Mouse (Mus musculus): ENCODE results near the gene Abi3bp.

The Abi3bp gene

DNA sequence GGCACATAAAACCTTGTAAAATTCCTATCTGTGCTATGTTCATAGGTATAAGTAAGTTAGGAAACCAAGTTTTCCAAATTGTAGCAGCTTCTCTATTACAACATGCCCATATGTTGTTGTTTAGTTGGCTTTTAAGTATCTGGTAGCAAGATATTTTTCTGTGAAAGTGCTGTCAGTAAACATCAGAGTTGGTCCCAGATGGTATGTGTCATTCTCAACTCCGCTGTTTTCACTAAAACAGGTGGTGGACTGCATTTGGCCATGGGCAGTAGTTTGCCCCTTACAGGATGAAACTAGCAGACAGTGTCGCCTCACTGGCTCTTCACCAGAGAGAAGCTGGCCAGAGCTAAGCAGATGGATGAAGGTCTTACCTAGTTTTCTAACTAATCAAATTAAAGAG, 26.3 kb downstream of the Abi3bp start:
- peak; percentile 12 for DNase-seq (ENCODE audit: low read depth, low spot score)

DNA sequence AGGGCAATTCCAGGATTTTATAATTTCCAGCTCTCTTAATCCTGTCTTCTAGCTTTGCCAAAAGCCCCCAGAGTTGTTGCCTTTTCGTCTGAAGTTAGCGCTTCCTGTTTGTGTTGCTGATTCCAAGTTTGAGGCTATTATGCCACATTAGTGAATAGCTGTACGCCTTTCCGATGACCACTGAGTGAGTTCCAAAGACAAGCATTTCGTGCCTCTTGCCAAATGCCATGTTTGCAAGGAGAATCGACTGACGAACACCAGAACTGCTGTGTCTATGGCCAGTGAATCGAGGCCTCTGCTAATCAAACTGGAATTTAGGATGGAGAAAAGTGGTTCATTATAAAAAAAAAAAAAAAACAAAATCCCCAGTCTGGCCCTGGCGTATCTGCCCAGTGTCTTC, 40.3 kb downstream of the Abi3bp start:
- DNase-seq (ENCODE audit: low read depth, low spot score): no peak

DNA sequence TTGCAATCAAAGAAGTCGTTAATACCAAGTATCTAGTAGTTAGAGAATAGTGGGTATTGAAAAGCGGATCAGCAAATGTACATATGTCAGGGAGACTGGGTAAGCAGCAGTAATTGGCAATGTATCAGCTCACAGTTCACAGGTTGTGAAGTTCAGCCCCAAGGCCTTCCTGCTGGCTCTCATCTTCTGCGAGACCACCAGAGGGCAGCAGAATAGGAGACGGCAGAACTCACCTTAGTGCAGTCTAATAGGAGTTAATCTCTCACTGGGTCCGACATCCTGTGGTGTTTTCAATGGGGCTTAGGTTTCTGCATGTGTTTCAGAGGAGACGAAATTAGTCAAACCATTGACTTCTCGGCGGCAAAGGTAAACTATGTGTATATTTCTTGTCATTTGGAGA, 46.7 kb downstream of the Abi3bp start:
- no peak for DNase-seq (ENCODE audit: low read depth, low spot score)

DNA sequence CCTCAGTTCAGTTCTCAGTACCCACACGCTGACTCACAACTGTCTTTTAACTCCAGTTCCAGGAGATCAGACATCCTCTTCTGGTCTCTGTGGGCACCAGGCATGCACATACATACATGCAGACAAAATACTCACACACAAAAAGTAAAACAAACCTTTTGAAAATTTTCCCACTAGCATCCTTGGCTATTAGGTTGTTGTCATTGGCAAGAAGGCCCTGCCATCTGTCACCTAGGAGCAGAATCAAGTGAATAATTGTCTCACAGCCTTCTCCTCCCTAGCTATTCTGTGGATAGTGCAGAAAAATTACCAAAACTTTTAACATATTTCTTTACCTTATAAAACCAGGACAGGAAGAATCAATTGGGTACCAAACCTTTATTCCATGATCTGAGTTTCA, 48.8 kb downstream of the Abi3bp start:
- DNase-seq (ENCODE audit: low read depth, low spot score): no peak

DNA sequence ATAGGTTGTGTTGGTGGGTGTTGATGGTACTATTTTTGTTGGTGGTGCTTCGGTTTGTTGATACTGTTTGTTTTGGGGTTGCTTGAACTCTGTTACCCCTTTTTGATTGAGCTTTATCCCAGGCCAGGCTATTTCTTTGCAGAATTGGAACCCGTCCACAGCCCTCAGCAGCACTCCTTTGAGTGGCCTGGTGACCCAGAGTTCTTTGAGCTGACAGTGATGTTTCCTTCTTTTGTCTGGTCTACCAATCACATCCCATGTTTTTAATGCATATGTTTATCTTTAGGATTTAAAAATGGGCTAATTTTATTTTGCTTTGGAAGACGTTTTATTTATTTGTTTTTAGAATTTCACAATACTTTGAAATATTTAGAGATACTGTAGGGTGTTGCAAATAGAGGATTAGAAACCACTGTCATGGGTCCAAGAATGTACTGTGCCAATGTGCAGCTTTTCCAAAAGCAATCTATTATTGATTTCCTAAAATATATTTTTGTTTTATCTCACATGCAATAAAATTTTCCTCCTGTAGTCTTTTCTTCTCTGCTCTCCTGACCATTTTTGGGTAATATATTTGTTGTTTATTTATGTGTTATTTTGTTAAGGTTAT, 50.5 kb downstream of the Abi3bp start:
- no peak for DNase-seq (ENCODE audit: low read depth, low spot score)

DNA sequence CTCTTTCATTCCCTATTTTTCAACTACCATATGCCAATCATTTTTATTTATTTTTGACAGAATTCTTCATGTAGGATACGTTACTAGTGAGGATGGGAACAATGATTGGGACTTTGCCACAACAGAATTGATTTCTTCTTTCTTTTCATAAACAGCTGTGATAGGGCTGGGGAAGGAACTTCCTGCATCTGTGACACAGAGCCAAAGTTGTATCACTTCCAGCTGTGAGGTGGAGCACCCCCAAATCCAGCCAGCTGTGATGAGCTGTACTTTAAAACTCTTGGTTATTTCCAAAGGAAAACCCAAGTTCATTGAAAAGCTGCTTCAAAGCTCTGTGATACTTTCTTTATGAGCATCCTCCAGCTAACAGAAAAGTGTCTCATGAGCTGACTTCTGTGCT, 101.9 kb downstream of the Abi3bp start:
- no peak for DNase-seq (ENCODE audit: low read depth, low spot score)

DNA sequence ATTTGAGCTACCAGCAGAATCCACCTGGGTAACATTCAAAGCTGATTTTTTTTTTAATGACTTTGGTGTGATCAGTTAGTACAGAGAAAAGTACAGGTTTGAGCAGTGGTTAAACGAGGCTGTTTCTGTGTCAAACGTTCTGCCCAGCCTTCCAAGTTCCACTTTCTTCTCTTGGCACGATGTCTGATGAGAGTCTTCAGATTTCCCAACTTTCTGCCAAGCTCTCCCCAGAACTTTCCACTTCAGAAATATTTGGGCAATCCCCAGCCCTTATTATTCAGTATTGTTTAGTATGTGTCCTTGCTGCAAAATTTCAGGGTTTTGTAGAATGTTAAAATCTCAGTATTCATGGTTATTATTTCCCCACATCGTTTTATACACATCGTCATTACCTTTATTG, 115.9 kb downstream of the Abi3bp start:
- no peak for DNase-seq (ENCODE audit: low read depth, low spot score)

DNA sequence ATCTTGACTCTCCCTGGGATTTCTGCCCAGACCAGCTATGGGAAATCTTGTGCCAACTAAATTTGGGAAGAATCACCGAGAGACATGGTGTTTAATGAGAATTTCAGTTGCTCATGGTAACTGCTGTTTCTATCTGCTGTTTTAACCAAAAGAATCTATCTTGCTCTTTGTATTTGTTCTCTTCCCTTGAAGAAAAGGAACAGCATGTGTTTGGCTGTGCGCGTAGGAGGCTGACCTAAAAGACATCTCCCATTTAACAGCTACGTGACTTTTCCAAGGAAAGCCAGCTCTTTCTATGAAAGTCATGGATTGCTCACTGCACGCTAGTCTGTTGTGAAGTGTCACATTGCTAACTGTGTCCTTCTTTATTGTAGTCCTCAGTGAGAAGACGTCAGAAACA, 117.2 kb downstream of the Abi3bp start:
- DNase-seq (ENCODE audit: low read depth, low spot score): no peak

DNA sequence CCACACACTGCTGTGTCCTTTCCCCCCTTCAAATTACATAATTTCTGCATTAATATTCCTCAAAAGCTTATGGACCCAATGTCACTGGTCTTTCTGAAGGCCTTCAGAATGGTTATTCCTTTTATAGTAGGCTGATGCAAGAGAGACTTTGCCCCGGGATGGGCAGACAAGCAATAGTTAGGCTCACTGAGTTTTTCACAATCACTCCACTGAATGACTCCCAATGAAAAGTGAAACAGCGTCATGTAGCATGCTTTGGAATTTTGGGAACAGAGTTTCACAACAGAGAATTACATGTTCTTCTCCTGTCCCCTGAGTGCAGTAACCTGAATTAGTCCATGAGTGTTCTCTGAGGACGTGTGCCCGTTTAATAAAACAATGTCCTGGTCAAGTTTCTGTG, 120.7 kb downstream of the Abi3bp start:
- DNase-seq (ENCODE audit: low read depth, low spot score): no peak

DNA sequence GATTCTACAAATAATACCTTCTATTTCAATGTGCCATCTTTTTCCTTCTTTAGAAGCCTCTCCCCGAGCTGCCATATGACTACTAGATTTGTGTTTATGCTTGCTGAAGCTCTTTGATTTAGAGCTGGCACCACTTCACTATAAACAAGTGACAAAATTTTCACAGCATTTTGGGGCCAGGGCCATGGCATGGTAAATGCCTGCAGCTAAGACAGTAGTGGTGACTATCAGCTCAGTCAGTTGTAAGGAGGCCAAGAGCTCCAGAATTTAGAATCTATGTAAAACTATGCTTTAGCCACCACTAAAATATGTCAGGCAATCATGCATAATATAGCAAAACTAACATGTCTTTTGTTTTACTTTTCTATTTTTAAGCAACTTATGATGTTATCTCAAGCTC, 124.7 kb downstream of the Abi3bp start:
- peak; percentile 55 for DNase-seq (ENCODE audit: low read depth, low spot score)

DNA sequence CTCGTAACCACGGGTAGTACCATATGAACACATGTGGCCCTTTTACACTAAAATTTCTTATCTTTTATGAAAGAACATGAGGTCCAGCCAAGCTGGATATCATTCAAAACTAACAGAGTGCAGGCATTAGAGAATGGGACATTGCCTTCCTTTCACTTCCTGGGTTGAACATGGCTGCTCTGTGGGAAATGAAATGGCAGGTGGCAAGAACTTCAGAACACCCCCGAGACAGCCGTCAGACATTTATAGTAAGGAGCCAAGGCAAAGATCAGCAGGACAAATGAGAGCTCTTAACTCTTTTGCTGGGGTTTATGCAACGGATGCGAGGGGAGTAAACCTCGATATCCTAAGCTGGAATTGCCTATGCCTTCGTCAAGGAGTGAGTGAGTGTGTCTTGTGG, 132.9 kb downstream of the Abi3bp start:
- DNase-seq (ENCODE audit: low read depth, low spot score): no peak

DNA sequence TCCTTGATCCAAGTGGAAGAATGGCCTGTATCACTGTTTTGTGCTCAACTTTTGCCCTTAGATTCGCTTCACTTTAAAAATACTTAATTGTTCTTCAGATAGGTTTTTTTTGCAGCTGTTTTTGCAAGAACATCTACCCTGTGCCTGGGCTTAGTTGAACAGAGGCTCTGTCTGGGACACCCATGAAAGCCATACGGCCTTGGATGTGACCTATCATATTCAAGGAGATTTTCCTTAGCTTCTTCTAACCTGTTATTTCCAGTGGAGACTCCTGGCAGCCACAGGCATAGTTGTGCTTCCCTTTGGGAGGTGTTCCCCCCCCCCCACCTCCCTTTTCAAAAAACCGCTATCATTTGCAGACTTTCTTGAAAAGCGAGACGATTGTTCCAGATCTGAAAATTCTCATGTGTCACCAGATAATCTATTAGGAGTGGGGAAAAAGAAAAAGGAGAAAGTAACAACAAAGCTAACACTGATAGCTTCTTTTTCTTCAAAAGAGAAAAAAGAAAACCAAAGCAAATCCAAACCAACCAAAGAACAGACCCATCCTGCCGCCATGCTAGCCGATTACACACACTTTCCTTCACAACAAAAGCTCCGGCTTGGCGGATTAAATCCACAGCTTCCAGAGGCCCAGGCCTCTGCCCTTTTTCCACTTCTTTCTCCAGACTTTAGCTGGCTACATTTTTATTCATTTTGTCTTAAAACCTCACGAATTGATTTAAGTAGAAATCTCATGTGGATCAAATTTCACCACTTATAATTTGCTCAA, 133.6 kb downstream of the Abi3bp start:
- no peak for DNase-seq (ENCODE audit: low read depth, low spot score)

DNA sequence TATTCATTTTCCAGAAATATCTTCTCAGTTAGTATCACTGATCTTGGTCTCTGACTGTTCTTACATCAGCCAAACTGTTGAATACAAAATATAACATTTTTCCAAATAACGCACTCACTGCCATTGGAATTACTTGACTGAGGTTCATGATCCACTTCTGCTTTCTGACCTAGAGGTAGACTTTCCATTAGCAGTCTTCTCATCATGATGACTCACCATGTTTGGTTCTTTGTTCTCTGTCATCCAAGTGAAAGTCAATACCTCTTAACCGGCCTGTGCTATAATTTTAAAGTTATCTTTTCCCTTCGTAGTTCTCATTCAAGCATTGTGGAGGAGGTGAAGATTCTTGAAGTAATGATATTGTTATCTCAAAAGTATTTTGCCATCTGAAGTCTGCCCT, 160.9 kb downstream of the Abi3bp start:
- DNase-seq (ENCODE audit: low read depth, low spot score): no peak

DNA sequence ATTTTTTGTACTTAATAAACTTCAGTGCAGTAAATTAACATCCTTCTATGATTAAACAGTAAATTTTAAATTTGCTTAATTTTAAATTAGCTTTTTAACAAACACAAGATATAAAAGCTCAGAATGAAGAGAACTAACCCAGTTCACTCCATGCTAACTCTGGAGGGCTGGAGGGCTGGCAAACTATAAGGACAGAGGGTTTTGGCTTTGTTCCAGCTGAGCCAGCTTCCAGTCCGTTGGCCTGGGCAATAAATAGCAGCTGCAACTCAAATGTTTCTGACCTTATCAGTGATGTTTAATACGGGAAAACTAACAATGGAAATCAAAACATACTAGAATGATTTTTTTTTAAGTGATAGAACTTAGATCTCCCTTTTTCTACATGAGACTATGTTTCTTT, 167.6 kb downstream of the Abi3bp start:
- DNase-seq (ENCODE audit: low read depth, low spot score): no peak

DNA sequence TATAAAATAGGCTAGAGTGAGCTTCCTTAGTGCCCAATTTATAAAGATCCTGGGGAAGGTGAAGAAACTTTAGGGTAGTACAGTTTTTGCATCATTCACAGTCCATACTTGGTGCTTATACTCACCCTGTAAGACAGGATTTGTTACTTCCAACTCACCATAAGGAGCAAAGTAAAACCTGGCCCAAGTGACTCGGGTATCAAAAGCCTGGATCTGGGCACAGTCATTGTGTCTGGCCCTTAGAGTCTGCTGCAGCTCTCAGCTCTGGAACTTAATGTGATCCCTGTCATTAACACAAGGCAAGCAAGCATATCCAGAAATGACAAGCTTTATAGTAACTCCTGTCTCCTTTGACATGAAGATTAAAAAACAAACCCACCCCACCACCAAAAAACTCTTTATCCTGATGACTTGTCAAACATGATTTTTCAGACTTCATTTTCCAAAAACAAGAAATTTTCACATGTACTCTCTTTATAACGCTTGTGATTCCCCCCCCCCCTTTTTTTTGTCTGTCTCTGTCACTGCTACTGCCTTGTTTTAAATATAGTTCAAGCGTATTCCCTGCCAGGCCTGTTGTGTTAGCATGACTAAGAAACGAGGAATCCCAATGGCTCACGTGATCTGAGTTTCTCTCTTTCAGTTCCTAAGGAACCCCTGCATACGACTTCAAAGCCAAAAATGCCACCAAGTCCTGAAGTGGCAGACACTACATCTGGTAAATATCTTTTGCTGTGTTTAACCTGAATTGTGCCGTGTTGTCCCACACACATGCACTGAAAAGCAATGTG, 168.9 kb downstream of the Abi3bp start:
- DNase-seq (ENCODE audit: low read depth, low spot score): no peak

DNA sequence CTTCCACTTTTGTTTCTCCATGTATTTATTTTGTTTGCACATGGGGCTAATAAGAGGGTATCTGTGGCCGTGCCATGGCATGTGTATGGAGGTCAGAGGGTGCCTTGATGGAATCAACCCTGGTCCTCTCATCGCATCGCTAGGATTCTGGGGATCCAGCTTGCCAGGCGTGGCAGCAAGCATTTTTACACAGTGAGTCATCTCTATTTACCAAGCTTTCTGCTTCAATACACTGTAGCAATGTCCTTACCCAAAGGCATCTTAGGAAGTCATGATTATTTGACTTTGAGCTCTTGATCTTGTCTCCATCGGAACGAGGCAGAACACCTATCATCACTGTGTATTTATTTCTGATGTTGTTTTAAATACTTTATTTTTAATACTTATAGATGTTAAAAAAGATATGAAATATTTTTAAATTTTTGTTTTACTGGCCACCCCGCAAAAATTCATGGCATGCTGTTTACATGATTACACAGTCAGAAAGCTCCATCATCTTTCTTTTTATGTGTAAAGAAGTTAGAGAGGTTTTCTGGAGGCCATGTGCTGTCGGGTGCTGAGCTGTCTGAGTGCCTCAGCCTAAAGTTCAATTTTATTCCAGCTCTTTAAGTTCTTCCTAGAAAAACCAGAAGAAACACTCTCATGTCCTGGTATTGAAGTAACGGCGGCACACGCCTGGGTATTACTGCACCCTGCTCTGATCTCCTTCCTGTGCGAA, 177.7 kb downstream of the Abi3bp start:
- no peak for DNase-seq (ENCODE audit: low read depth, low spot score)

DNA sequence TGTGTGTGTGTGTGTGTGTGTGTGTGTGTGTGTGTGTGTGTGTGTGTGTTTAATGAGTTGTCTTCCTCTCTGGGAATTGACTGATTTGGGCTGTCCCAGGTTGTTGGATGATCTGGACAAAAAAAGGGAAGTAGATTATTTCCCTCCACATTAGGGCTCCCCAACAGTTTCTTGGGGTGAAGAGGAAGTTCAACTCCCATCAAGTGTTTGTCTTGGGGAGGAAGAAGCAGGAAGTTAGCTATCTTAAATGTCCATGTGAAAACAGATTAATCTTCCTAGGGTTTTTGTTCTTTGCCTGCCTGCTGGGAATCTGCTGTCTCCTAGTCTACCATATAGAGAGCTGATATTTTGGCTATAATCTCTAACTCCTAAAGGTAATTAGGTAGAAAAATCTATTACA, 181.2 kb downstream of the Abi3bp start:
- no peak for DNase-seq (ENCODE audit: low read depth, low spot score)

DNA sequence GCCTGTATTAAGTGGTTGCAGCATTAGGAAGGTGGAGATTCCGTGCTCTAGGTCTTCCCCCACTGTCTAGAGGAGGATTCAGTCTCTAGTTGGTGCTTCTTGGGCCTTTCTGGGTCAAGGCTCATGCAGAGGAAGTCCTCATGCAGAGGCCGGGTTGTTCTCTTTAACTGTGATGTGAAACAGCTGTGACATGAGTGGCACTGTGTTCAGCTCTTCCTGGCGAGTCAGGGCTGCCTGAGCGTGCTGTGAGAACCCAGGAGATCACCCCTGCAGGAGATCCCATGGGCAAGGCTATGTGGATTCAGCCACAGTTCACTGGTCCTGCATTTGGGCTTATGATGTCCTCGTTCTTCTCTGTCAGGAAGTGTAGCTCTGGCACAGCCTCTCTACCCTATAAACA, 191.8 kb downstream of the Abi3bp start:
- no peak for DNase-seq (ENCODE audit: low read depth, low spot score)

DNA sequence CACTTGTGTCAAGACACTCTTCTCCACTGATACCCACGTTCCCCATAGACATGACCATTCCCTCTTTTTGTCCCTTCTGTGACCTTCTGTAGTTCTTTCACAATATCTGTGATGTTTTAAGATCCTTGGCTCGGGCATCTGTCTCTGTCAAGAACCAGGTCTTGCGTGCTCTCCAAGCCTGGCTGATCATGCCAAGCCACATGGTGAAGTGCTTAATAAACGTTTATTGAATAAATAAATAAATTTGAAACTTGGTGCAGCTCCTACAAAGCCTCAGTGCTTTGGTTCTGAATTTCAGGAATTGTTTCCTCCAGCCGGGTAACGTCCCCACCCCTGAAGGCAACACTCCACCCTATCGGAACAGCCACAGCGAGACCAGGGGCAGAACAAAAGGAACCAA, 193.3 kb downstream of the Abi3bp start:
- DNase-seq (ENCODE audit: low read depth, low spot score): no peak

DNA sequence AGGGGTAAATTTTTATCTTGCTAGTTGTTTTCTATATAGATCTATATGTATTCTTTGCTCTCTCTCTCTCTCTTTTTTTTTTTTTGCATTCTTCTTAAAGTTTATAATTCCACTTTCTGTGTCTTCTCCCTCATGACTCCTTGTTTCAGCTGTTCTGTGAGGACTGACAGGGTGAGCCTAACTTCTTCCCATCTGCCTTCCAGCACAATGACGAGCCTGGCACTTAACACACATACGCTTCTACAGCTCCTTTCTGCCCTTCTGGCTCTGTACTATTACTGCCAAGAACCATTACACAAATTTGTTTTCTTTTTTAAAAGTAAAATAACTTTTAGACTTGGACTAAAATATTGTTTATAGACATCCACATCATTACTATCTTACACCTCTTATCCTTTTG, 195.7 kb downstream of the Abi3bp start:
- no peak for DNase-seq (ENCODE audit: low read depth, low spot score)

DNA sequence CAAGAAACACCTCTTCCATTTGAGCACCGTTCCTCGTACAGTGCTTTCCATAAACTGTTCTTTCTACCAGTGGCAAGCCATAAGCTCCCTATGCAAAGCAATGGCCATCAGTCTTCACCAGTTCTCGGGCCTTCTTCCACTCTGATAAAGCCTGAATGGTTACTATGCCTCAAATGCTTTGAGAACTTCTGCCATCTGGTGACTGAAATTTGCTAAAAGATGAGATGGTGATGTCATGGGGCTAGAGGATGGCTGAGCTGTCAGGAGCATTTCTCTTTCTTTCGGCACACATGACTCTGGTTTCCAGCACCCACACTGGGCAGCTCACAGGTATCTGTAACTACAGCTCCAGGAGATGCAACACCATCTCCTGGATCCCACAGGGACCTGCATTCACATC, 199.5 kb downstream of the Abi3bp start:
- DNase-seq (ENCODE audit: low read depth, low spot score): peak; percentile 22

DNA sequence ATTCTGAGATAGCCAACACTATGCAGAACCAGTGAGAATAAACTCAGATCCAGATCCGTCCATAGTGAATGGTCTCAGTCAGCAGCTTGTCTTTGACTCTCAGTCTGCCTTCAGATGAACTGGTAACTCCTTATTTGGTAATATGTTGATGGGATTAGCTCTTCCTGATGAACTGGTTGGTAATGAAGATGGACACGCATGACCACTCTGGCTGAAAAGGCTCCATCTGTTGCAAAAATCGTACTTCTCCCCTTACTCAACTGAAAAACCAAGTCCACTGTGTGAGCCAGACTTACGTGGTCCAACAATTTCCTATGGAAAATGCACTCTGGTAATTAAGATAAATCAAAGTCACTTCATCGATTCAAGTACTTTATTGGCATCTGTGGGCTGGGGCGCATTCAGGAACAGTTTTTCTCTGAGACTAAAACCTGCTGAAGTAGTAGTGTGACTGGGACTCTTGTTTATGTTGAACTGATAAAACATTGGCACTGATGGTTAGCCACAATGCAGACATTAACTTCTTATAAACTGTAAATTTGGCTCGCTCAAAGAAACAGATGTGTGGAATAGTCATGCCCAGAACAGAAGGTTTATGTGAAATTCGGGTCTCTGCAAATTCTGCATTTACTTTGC, 203.4 kb downstream of the Abi3bp start:
- no peak for DNase-seq (ENCODE audit: low read depth, low spot score)
